Mouse (Mus musculus): ENCODE data around the gene Hspb9. TPM values are rescaled to one million over a fixed set of nuclear protein-coding genes. Genes with fewer than 3 reads are reported as not detected.

Hspb9 gene
- polyA plus RNA-seq, 1 experiment from 2014 or later: not detected

- peak; percentile 84 for ATAC-seq (ENCODE audit: low FRiP score)
- DNase-seq (ENCODE audit: low spot score): peak; percentile 90
- H3K36me3 ChIP-seq (replicated peaks; ENCODE audit: control insufficient read depth, insufficient read depth): peaks cover 54% of the 10 kb centered on the region
These were observed 1.7 kb upstream of the Hspb9 start, which contains the start of gene Kat2a for GRCm38 (mm10) chr11:100711783-100712615. Kat2a (minus strand) TSS chr11:100712465.

GRCm38 (mm10) chr11:100713174-100713573, 476 bp upstream of the Hspb9 start:
- Histone ChIP-seq H3K36me3 (replicated peaks; ENCODE audit: control insufficient read depth, insufficient read depth) (peaks cover 54% of the 10 kb centered on the region), H3K4me2 (replicated peaks) (peak overlapping the region; percentile 35; the same call in 1 of the 2 replicates), H3K27me3 (ENCODE audit: control insufficient read depth, insufficient read depth, low read length) (no peaks in the 10 kb centered on the region), H3K27ac (no peak overlapping the region), H3K9me3 (ENCODE audit: control insufficient read depth, low read length) (no peaks in the 10 kb centered on the region), H3K4me1 (replicated peaks; ENCODE audit: control insufficient read depth, insufficient read depth, low read length) (peaks cover 13% of the 10 kb centered on the region), H3K9ac (0 out of 2 replicates have a peak overlapping the region, but pooled peaks have one; percentile 39), H3K4me3 (replicated peaks; ENCODE audit: low read length) (no peak overlapping the region)
- DNase-seq (ENCODE audit: low spot score) (no peak), ATAC-seq (ENCODE audit: low FRiP score) (no peak)
- 63% methylated on average over 4 of the region's 4 CpGs for WGBS

More at GRCm38 (mm10) chr11:100711783-100712615, 1.7 kb upstream of the Hspb9 start, which contains the start of gene Kat2a:
- Histone ChIP-seq H3K4me2 (replicated peaks) (peak within 1 kb of the TSS; percentile 86), H3K4me1 (replicated peaks; ENCODE audit: control insufficient read depth, insufficient read depth, low read length) (peaks cover 13% of the 10 kb centered on the region), H3K9ac (peak within 1 kb of the TSS; percentile 92), H3K27me3 (ENCODE audit: control insufficient read depth, insufficient read depth, low read length) (no peaks in the 10 kb centered on the region), H3K4me3 (replicated peaks; ENCODE audit: low read length) (peak within 1 kb of the TSS; percentile 93), H3K9me3 (ENCODE audit: control insufficient read depth, low read length) (no peaks in the 10 kb centered on the region), H3K27ac (peak within 1 kb of the TSS; percentile 80)
- WGBS: 2% methylated on average over 47 of the region's 48 CpGs

- no peak overlapping the region for H3K27ac ChIP-seq
- H3K4me2 ChIP-seq (replicated peaks): no peak overlapping the region
- 32% methylated on average over 6 of the region's 6 CpGs for WGBS
- peak; percentile 80 for DNase-seq (ENCODE audit: low spot score)
- ATAC-seq (ENCODE audit: low FRiP score): 0 out of 2 replicates have a peak, but pooled peaks have one; percentile 15
- no peak overlapping the region for H3K4me3 ChIP-seq (replicated peaks; ENCODE audit: low read length)
- peaks cover 13% of the 10 kb centered on the region for H3K4me1 ChIP-seq (replicated peaks; ENCODE audit: control insufficient read depth, insufficient read depth, low read length)
- H3K9me3 ChIP-seq (ENCODE audit: control insufficient read depth, low read length): no peaks in the 10 kb centered on the region
- H3K9ac ChIP-seq: no peak overlapping the region
- H3K27me3 ChIP-seq (ENCODE audit: control insufficient read depth, insufficient read depth, low read length): no peaks in the 10 kb centered on the region
- H3K36me3 ChIP-seq (replicated peaks; ENCODE audit: control insufficient read depth, insufficient read depth): peaks cover 52% of the 10 kb centered on the region
These were observed 875 bp downstream of the Hspb9 start for GRCm38 (mm10) chr11:100714534-100714915.

- no peak for DNase-seq (ENCODE audit: low spot score)
- peaks cover 13% of the 10 kb centered on the region for H3K4me1 ChIP-seq (replicated peaks; ENCODE audit: control insufficient read depth, insufficient read depth, low read length)
- no peak overlapping the region for H3K27ac ChIP-seq
- no peak for ATAC-seq (ENCODE audit: low FRiP score)
- WGBS: 71% methylated on average over 6 of the region's 6 CpGs
- H3K36me3 ChIP-seq (replicated peaks; ENCODE audit: control insufficient read depth, insufficient read depth): peaks cover 47% of the 10 kb centered on the region
- no peaks in the 10 kb centered on the region for H3K9me3 ChIP-seq (ENCODE audit: control insufficient read depth, low read length)
- H3K4me2 ChIP-seq (replicated peaks): no peak overlapping the region
- H3K27me3 ChIP-seq (ENCODE audit: control insufficient read depth, insufficient read depth, low read length): no peaks in the 10 kb centered on the region
- no peak overlapping the region for H3K4me3 ChIP-seq (replicated peaks; ENCODE audit: low read length)
- H3K9ac ChIP-seq: no peak overlapping the region
These were observed 1.3 kb downstream of the Hspb9 start for GRCm38 (mm10) chr11:100714948-100715347.

- Histone ChIP-seq H3K27ac (no peak overlapping the region), H3K27me3 (ENCODE audit: control insufficient read depth, insufficient read depth, low read length) (no peaks in the 10 kb centered on the region), H3K36me3 (replicated peaks; ENCODE audit: control insufficient read depth, insufficient read depth) (peaks cover 40% of the 10 kb centered on the region), H3K4me3 (replicated peaks; ENCODE audit: low read length) (no peak overlapping the region), H3K9ac (no peak overlapping the region), H3K9me3 (ENCODE audit: control insufficient read depth, low read length) (no peaks in the 10 kb centered on the region), H3K4me1 (replicated peaks; ENCODE audit: control insufficient read depth, insufficient read depth, low read length) (peaks cover 5% of the 10 kb centered on the region), H3K4me2 (replicated peaks) (no peak overlapping the region)
- ATAC-seq (ENCODE audit: low FRiP score) (no peak), DNase-seq (ENCODE audit: low spot score) (no peak)
- WGBS: 87% methylated on average over 3 of the region's 3 CpGs
These were observed 3.0 kb downstream of the Hspb9 start for GRCm38 (mm10) chr11:100716649-100717048.

GRCm38 (mm10) chr11:100718462-100718861, 4.8 kb downstream of the Hspb9 start:
- Histone ChIP-seq H3K36me3 (replicated peaks; ENCODE audit: control insufficient read depth, insufficient read depth) (peaks cover 40% of the 10 kb centered on the region), H3K27ac (no peak overlapping the region), H3K9ac (no peak overlapping the region), H3K27me3 (ENCODE audit: control insufficient read depth, insufficient read depth, low read length) (no peaks in the 10 kb centered on the region), H3K4me3 (replicated peaks; ENCODE audit: low read length) (no peak overlapping the region), H3K9me3 (ENCODE audit: control insufficient read depth, low read length) (no peaks in the 10 kb centered on the region), H3K4me2 (replicated peaks) (no peak overlapping the region), H3K4me1 (replicated peaks; ENCODE audit: control insufficient read depth, insufficient read depth, low read length) (peaks cover 8% of the 10 kb centered on the region)
- WGBS: 92% methylated on average over 7 of the region's 7 CpGs
- ATAC-seq (ENCODE audit: low FRiP score) (no peak), DNase-seq (ENCODE audit: low spot score) (no peak)

GRCm38 (mm10) chr11:100718866-100719265, 5.2 kb downstream of the Hspb9 start:
- Histone ChIP-seq H3K9ac (no peak overlapping the region), H3K4me1 (replicated peaks; ENCODE audit: control insufficient read depth, insufficient read depth, low read length) (peaks cover 8% of the 10 kb centered on the region), H3K9me3 (ENCODE audit: control insufficient read depth, low read length) (no peaks in the 10 kb centered on the region), H3K27ac (no peak overlapping the region), H3K36me3 (replicated peaks; ENCODE audit: control insufficient read depth, insufficient read depth) (peaks cover 40% of the 10 kb centered on the region), H3K4me3 (replicated peaks; ENCODE audit: low read length) (no peak overlapping the region), H3K4me2 (replicated peaks) (no peak overlapping the region), H3K27me3 (ENCODE audit: control insufficient read depth, insufficient read depth, low read length) (no peaks in the 10 kb centered on the region)
- WGBS: 89% methylated on average over 4 of the region's 4 CpGs
- ATAC-seq (ENCODE audit: low FRiP score) (no peak), DNase-seq (ENCODE audit: low spot score) (no peak)

- H3K36me3 ChIP-seq (replicated peaks; ENCODE audit: control insufficient read depth, insufficient read depth): peaks cover 40% of the 10 kb centered on the region
- peaks cover 8% of the 10 kb centered on the region for H3K4me1 ChIP-seq (replicated peaks; ENCODE audit: control insufficient read depth, insufficient read depth, low read length)
- H3K27ac ChIP-seq: no peak overlapping the region
- H3K9me3 ChIP-seq (ENCODE audit: control insufficient read depth, low read length): no peaks in the 10 kb centered on the region
- no peak overlapping the region for H3K4me3 ChIP-seq (replicated peaks; ENCODE audit: low read length)
- ATAC-seq (ENCODE audit: low FRiP score): no peak
- no peak for DNase-seq (ENCODE audit: low spot score)
- no peak overlapping the region for H3K9ac ChIP-seq
- no peak overlapping the region for H3K4me2 ChIP-seq (replicated peaks)
- 79% methylated on average over 3 of the region's 3 CpGs for WGBS
- H3K27me3 ChIP-seq (ENCODE audit: control insufficient read depth, insufficient read depth, low read length): no peaks in the 10 kb centered on the region
These were observed 5.7 kb downstream of the Hspb9 start for GRCm38 (mm10) chr11:100719312-100719711.

GRCm38 (mm10) chr11:100719893-100720292, 6.2 kb downstream of the Hspb9 start:
- no peak overlapping the region for H3K27ac ChIP-seq

More at GRCm38 (mm10) chr11:100719893-100720292, 6.2 kb downstream of the Hspb9 start:
- DNase-seq (ENCODE audit: low spot score) (no peak), ATAC-seq (ENCODE audit: low FRiP score) (no peak)
- no peaks in the 10 kb centered on the region for H3K27me3 ChIP-seq (ENCODE audit: control insufficient read depth, insufficient read depth, low read length)
- no peak overlapping the region for H3K4me2 ChIP-seq (replicated peaks)
- 82% methylated on average over 11 of the region's 11 CpGs for WGBS
- H3K9me3 ChIP-seq (ENCODE audit: control insufficient read depth, low read length): no peaks in the 10 kb centered on the region
- H3K36me3 ChIP-seq (replicated peaks; ENCODE audit: control insufficient read depth, insufficient read depth): peaks cover 40% of the 10 kb centered on the region
- no peak overlapping the region for H3K9ac ChIP-seq
- H3K4me1 ChIP-seq (replicated peaks; ENCODE audit: control insufficient read depth, insufficient read depth, low read length): peaks cover 8% of the 10 kb centered on the region
- no peak overlapping the region for H3K4me3 ChIP-seq (replicated peaks; ENCODE audit: low read length)
